Mouse (Mus musculus): Measurements from ENCODE around the gene Crybb1. TPM values are rescaled to one million over a fixed set of nuclear protein-coding genes. Genes with fewer than 3 reads are reported as not detected.

Crybb1 gene
- polyA plus RNA-seq, 1 experiment: 0.25 TPM

DNA sequence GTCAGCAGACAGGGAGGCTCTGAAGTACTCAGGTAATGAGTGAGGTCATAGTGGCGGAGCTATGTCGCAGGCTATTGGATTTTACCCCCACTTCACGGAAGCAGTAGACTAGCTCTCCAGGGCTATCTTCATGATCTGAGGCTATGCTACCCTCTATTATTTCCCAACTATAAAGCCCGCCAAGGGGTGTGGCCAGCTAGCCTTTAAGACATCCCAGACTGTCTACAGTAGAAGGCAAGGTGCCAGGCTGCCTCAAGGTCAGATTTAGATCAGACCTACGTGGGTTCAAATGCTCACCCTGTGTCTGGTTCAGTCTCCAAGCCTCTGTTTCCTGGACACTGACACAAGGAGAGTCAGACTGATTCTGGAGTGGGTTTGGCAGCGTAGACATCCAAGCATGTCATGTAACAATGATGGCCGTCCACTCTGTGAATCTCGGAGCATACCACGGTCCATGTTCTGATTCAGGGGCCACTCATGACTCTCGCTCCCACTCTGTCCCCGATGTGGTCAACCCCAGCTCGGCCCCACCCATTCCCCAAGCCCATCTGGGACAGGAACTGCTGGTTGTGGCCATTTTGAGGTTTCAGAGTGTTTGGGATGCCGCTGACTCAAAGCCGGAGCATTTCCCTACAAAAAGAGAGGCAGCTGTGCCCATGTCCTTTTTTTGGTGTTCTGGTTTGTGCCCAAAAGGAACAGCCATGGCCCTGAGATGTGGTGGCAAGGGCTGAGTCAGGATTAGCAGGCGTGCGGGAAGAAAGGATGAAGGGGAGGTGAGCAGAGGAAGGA is 4.4 kb downstream of the Crybb1 start:
- peaks cover 92% of the 10 kb centered on the region for H3K4me1 ChIP-seq
- H3K36me3 ChIP-seq (replicated peaks; ENCODE audit: low read length): no peaks in the 10 kb centered on the region
- TF ChIP-seq GATA1 (IDR thresholded peaks at IDR 0.05; ENCODE audit: borderline replicate concordance, low read length) (no peak), FLI1 (IDR thresholded peaks at IDR 0.05; ENCODE audit: low read length) (no peak)
- H3K4me3 ChIP-seq (replicated peaks): no peak overlapping the region
- peaks cover 58% of the 10 kb centered on the region for H3K27me3 ChIP-seq (replicated peaks)
- no peaks in the 10 kb centered on the region for H3K9me3 ChIP-seq

DNA sequence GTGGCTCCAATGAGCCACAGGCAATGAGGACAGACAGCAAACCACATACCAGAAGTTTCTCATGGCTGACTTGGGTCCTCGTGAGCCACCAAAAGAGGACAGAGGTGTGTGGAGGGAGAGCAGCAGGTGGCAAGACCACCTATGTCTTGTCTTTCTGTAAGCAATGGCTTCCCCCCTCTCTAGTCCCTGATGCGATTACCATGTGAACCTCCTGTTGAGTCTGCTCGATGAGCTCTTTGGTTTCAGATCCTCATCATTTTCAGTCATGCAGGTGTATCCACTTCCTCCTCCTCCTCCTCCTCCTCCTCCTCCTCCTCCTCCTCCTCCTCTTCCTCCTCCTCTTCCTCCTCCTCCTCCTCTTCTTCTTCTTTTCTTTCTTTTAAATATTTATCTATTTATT is 5.2 kb downstream of the Crybb1 start:
- Histone ChIP-seq H3K9me3 (no peaks in the 10 kb centered on the region), H3K27me3 (replicated peaks) (peaks cover 61% of the 10 kb centered on the region), H3K4me1 (peaks cover 92% of the 10 kb centered on the region), H3K36me3 (replicated peaks; ENCODE audit: low read length) (no peaks in the 10 kb centered on the region), H3K4me3 (replicated peaks) (no peak overlapping the region)
- no peak for TF ChIP-seq FLI1 (IDR thresholded peaks at IDR 0.05; ENCODE audit: low read length)
- TF ChIP-seq GATA1 (IDR thresholded peaks at IDR 0.05; ENCODE audit: borderline replicate concordance, low read length): no peak

DNA sequence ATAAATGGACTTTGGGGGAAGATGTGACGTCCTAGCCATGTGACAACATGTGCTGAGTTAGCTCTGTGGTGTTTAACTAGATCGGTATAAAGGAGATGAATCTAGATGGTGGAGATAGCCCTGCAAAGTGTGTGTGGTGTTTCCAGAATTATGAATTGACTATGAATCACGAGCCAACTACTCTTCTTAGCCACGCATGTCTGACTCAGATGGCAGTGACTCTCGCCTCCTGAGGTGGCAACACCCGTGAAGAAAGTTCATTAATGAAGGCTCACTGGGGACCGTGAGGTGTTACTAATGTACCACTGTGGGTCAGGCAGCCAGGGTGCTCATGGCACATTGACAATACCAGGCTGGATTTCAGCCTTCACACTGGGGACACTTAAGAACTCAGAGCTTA is 8.5 kb downstream of the Crybb1 start:
- H3K4me1 ChIP-seq: peaks cover 88% of the 10 kb centered on the region
- peaks cover 70% of the 10 kb centered on the region for H3K27me3 ChIP-seq (replicated peaks)
- H3K36me3 ChIP-seq (replicated peaks; ENCODE audit: low read length): no peaks in the 10 kb centered on the region
- no peak overlapping the region for H3K4me3 ChIP-seq (replicated peaks)
- TF ChIP-seq GATA1 (IDR thresholded peaks at IDR 0.05; ENCODE audit: borderline replicate concordance, low read length) (no peak), FLI1 (IDR thresholded peaks at IDR 0.05; ENCODE audit: low read length) (no peak)
- H3K9me3 ChIP-seq: no peaks in the 10 kb centered on the region

DNA sequence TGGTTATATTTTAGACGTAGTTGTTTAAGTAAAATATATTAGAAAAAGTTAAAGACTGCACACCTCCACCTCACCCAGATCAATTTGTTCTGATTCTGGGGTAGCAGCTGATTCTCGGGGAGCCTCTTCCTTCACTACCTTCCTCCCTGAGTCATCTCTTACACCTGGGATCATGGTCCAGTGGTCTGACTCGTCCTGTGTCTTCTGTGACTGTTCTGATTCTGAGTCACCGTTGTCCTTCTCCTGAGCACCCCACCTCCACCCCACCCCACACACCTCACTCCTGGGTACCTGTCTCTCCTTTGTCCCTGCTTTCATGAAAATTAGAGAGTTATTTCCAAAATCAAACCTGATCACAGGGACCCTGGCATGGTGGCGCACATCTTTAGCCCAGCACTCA is 9.5 kb downstream of the Crybb1 start:
- Histone ChIP-seq H3K9me3 (no peaks in the 10 kb centered on the region), H3K4me1 (peaks cover 82% of the 10 kb centered on the region), H3K36me3 (replicated peaks; ENCODE audit: low read length) (no peaks in the 10 kb centered on the region), H3K4me3 (replicated peaks) (peak overlapping the region; percentile 25), H3K27me3 (replicated peaks) (peaks cover 69% of the 10 kb centered on the region)
- TF ChIP-seq GATA1 (IDR thresholded peaks at IDR 0.05; ENCODE audit: borderline replicate concordance, low read length): no peak
- no peak for TF ChIP-seq FLI1 (IDR thresholded peaks at IDR 0.05; ENCODE audit: low read length)

DNA sequence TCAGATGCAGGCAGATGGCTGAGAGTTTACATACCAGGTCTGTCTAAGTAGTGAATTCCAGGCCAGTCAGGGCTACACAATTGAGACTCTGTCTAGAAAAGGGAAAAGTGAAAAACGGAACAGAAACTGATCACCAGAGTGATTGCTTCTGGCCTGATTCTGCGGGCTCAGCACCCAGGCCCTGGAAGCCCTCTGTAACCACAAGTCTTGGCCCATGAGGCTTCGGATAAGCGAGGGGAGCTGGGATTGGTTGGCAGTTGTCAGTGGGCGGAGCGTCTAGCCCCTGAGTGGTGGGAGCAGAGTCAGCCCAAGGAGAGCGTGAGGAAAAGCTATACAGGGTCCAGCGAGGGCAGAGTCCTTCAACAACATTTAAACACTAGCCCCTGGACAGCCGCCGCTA is 9.9 kb downstream of the Crybb1 start:
- Histone ChIP-seq H3K36me3 (replicated peaks; ENCODE audit: low read length) (no peaks in the 10 kb centered on the region), H3K27me3 (replicated peaks) (peaks cover 69% of the 10 kb centered on the region), H3K4me1 (peaks cover 82% of the 10 kb centered on the region), H3K9me3 (no peaks in the 10 kb centered on the region), H3K4me3 (replicated peaks) (peak overlapping the region; percentile 31)
- no peak for TF ChIP-seq GATA1 (IDR thresholded peaks at IDR 0.05; ENCODE audit: borderline replicate concordance, low read length)
- no peak for TF ChIP-seq FLI1 (IDR thresholded peaks at IDR 0.05; ENCODE audit: low read length)

DNA sequence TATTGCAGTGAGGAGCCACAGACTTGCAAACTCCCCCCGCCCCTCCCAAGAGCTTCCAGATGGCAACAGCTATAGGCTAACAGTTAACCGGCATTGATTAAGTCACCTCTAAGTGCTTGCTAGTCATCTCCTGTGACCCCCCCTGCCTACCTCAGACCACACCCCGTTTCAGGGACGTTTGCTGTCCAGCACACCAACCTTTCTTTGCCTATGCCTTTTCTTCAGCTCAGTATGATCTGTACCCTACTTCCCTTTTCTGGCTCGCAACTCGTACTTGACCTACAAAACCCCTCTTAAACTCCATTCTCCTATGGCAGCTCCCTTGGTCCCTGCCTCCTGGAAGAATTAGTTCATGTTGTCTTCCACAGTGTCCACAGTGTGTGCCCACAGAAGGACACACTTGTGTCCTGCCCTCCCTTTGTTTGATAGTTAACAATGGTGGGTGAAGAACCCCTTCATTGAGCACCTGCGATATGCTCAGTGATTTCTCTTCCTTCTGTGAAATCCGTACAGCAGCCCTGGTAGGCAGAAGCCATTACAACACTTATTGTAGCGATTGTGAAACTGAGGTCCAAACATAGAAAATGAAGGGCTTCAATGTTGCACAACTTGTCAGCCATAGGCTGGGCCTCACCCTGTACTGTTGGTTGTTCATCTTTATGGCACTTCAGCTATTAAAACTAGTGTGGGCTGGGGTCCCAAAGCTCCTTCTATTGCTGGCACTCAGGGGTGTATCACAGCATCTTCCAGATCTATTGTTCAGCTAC is 10.6 kb downstream of the Crybb1 start:
- Histone ChIP-seq H3K27me3 (replicated peaks) (peaks cover 70% of the 10 kb centered on the region), H3K9me3 (no peaks in the 10 kb centered on the region), H3K36me3 (replicated peaks; ENCODE audit: low read length) (no peaks in the 10 kb centered on the region), H3K4me3 (replicated peaks) (peak overlapping the region; percentile 30), H3K4me1 (peaks cover 83% of the 10 kb centered on the region)
- TF ChIP-seq GATA1 (IDR thresholded peaks at IDR 0.05; ENCODE audit: borderline replicate concordance, low read length) (no peak), FLI1 (IDR thresholded peaks at IDR 0.05; ENCODE audit: low read length) (no peak)

DNA sequence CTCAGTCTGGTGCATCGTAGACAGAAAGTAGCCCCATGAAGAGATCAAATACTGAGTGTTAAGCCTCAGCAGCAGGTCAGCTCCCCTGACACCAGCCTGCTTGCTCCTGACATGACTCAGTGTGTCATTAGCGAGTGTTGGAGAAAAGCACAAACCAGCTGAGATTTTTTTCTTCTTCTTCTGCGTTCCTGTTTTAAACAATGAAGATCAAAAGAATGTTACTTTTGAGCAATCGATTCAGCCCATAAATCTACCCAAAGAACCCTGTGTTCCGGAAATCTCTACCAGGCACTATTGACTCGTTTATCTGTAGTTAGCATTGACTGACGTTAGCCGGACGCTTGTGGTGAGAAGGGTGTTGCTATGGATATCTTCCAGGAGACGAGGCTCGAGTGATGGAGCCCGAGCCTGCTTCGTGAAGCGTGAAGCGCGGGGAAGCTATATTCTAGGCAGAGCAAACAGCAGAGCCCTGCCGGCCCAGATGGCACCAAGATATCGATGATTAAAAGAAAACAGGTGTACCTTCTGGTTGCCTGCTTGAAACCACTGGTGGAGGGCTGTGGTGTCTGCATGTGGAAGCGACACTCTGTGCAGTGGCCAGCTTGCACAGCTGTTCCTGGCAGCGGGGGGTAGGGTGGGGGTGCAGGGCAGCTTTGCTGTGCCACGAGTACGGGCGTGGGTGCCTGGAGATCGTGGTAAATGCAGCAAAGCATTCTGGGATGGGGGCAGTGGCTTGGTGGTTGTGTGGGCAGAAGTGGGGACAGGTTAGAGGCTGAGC is 15.3 kb downstream of the Crybb1 start:
- H3K36me3 ChIP-seq (replicated peaks; ENCODE audit: low read length): no peaks in the 10 kb centered on the region
- TF ChIP-seq GATA1 (IDR thresholded peaks at IDR 0.05; ENCODE audit: borderline replicate concordance, low read length) (no peak), FLI1 (IDR thresholded peaks at IDR 0.05; ENCODE audit: low read length) (no peak)
- H3K9me3 ChIP-seq: no peaks in the 10 kb centered on the region
- peaks cover 42% of the 10 kb centered on the region for H3K27me3 ChIP-seq (replicated peaks)
- no peak overlapping the region for H3K4me3 ChIP-seq (replicated peaks)
- peaks cover 88% of the 10 kb centered on the region for H3K4me1 ChIP-seq

DNA sequence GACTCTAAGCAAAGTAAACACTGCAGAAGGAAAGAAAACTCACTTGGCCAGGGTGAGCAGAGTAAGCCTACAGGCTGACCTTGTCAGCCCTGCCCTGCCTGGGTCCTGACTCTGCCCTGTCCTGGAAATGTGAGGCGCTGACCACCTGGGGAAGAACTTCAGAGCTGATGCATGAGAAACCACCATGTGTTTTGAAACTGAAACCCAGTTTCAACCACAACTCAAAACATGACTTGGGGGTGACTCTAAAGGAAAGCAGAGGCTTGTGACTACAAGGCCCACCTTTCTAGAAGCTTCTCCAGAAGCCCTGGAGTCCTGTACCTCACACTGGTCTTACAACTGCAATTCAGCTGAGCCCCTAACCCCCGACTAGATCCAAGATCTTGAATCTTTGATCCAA is 17.3 kb downstream of the Crybb1 start:
- H3K36me3 ChIP-seq (replicated peaks; ENCODE audit: low read length): peaks cover 5% of the 10 kb centered on the region
- H3K9me3 ChIP-seq: no peaks in the 10 kb centered on the region
- H3K4me1 ChIP-seq: peaks cover 77% of the 10 kb centered on the region
- H3K4me3 ChIP-seq (replicated peaks): no peak overlapping the region
- H3K27me3 ChIP-seq (replicated peaks): peaks cover 28% of the 10 kb centered on the region
- no peak for TF ChIP-seq GATA1 (IDR thresholded peaks at IDR 0.05; ENCODE audit: borderline replicate concordance, low read length)
- TF ChIP-seq FLI1 (IDR thresholded peaks at IDR 0.05; ENCODE audit: low read length): no peak

DNA sequence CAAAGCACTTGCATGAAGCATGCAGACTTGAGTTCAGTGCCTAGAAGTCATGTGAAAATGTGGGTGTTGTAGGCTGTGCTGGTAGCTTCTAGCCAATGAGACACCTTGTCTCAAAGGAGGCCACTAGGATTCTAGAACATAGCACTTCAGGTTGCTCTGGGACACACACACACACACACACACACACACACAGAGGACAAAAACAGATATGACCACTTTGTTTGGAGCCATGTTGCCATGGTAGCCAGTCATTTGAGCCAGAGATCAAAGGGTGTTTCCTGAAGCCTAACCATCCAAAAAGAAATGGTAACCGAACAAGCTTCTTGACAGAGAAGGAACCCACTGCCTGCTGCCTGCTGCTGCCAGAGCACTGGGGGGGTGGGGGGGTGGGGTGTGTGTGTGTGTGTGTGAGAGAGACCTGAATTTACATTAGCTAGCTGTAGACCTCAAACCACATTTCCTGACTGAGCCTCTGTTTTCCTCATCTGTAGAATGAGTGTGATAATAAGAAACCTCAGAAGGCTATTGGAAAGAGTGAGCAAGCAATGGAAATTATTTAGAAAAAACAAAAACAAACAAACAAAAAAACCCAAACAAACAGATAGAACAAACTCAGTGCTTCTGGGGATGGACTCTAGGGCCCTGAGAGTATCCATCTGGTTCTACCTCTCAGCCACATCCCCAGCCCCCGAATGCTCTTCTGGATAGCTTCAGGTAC is 18.3 kb downstream of the Crybb1 start:
- Histone ChIP-seq H3K4me3 (replicated peaks) (no peak overlapping the region), H3K27me3 (replicated peaks) (peaks cover 19% of the 10 kb centered on the region), H3K4me1 (peaks cover 77% of the 10 kb centered on the region), H3K36me3 (replicated peaks; ENCODE audit: low read length) (peaks cover 14% of the 10 kb centered on the region), H3K9me3 (no peaks in the 10 kb centered on the region)
- TF ChIP-seq GATA1 (IDR thresholded peaks at IDR 0.05; ENCODE audit: borderline replicate concordance, low read length): no peak
- no peak for TF ChIP-seq FLI1 (IDR thresholded peaks at IDR 0.05; ENCODE audit: low read length)
